Mouse (Mus musculus) ES-E14 (cell line): ENCODE measurements at regions not wholly inside any gene's neighbourhood (a gene's known extent, or its start where the extent isn't known, plus 50 kb on each side); places are given as distances from the start of the nearest gene placed in this dataset.

Experiments used
- CHD2 ChIP-seq: IDR thresholded peaks from 2 replicates; pipeline ENCODE4 v1.6.1; 2014; ENCODE audit warnings: mild to moderate bottlenecking, low read depth, low read length, inconsistent platforms
- HCFC1 ChIP-seq: IDR thresholded peaks from 2 replicates; pipeline ENCODE4 v1.6.1; 2012; ENCODE audit warnings: low read length, inconsistent platforms, borderline replicate concordance; ENCODE audit not compliant: insufficient read depth
- MAFK ChIP-seq: IDR thresholded peaks from 2 replicates; pipeline ENCODE4 v1.6.1; 2014; ENCODE audit warnings: mild to moderate bottlenecking, low read depth, low read length, inconsistent platforms; ENCODE audit not compliant: insufficient read depth
- ZC3H11A ChIP-seq: IDR thresholded peaks from 2 replicates; pipeline ENCODE4 v1.6.1; 2012; ENCODE audit warnings: low read depth, mild to moderate bottlenecking, inconsistent platforms, low read length, borderline replicate concordance
- ZNF384 ChIP-seq: IDR thresholded peaks from 2 replicates; pipeline ENCODE4 v1.6.1; 2012; ENCODE audit warnings: low read depth, low read length, inconsistent platforms

GRCm38 (mm10) chr13:44279036-44279435 lies 450.2 kb upstream of the Jarid2 start:
- TF ChIP-seq CHD2 (no peak), ZNF384 (no peak), ZC3H11A (no peak), HCFC1 (no peak), MAFK (no peak)
